Mouse (Mus musculus) midbrain, embryonic 12.5 days (tissue): ENCODE measurements around the gene Ap1s2. TPM values are rescaled to one million over a fixed set of nuclear protein-coding genes. Genes with fewer than 3 reads are reported as not detected.

Source experiments
- ATAC-seq: fragments of 200-750 bp; cut with Nextera tagmentation; 2 replicates; pipeline ENCODE4 v1.8.0; 2017; ENCODE audit warnings: low read depth, moderate TSS enrichment, moderate library complexity; ENCODE audit not compliant: low FRiP score
- H3K27ac ChIP-seq: fragments of 300-500 bp; sonication (generic); replicated peaks from 2 replicates; pipeline ENCODE4 v1.5.1; 2016; ENCODE audit warnings: mild to moderate bottlenecking
- H3K27me3 ChIP-seq: fragments of 300-500 bp; sonication (generic); 2 replicates; pipeline ENCODE4 v1.6.1; 2016; ENCODE audit warnings: mild to moderate bottlenecking
- H3K36me3 ChIP-seq: fragments of 300-500 bp; sonication (generic); 2 replicates; pipeline ENCODE4 v1.6.1; 2016
- H3K4me1 ChIP-seq: fragments of 300-500 bp; sonication (generic); 2 replicates; pipeline ENCODE4 v1.6.1; 2016
- H3K4me2 ChIP-seq: fragments of 300-500 bp; sonication (generic); replicated peaks from 2 replicates; pipeline ENCODE4 v1.6.1; 2016; ENCODE audit warnings: mild to moderate bottlenecking, moderate library complexity
- H3K4me3 ChIP-seq: fragments of 300-500 bp; sonication (generic); 2 replicates; pipeline ENCODE4 v1.5.1; 2016; ENCODE audit warnings: mild to moderate bottlenecking
- H3K9ac ChIP-seq: fragments of 300-500 bp; sonication (generic); replicated peaks from 2 replicates; pipeline ENCODE4 v1.6.1; 2016; ENCODE audit warnings: mild to moderate bottlenecking, moderate library complexity
- H3K9me3 ChIP-seq: fragments of 300-500 bp; sonication (generic); 2 replicates; pipeline ENCODE4 v1.6.1; 2016; ENCODE audit warnings: mild to moderate bottlenecking
- WGBS: fragments of 180-500 bp; shearing (Covaris S2); methylation state at CpG from one replicate; pipeline ENCODE4 v1.1.7; 2016; 5-methylcytosine and 5-hydroxymethylcytosine counted together
- polyA plus RNA-seq: library from polyadenylated mRNA; unstranded; fragments of >200 nt; fragmentation: Nextera tagmentation; extraction: Ambion mirVana; gene quantifications from 2 replicates; pipeline ENCODE4 v1.2.1, GENCODE M21; 2016

Gene Ap1s2
- polyA plus RNA-seq = 46.0 and 47.9 TPM in 2 replicates

DNA sequence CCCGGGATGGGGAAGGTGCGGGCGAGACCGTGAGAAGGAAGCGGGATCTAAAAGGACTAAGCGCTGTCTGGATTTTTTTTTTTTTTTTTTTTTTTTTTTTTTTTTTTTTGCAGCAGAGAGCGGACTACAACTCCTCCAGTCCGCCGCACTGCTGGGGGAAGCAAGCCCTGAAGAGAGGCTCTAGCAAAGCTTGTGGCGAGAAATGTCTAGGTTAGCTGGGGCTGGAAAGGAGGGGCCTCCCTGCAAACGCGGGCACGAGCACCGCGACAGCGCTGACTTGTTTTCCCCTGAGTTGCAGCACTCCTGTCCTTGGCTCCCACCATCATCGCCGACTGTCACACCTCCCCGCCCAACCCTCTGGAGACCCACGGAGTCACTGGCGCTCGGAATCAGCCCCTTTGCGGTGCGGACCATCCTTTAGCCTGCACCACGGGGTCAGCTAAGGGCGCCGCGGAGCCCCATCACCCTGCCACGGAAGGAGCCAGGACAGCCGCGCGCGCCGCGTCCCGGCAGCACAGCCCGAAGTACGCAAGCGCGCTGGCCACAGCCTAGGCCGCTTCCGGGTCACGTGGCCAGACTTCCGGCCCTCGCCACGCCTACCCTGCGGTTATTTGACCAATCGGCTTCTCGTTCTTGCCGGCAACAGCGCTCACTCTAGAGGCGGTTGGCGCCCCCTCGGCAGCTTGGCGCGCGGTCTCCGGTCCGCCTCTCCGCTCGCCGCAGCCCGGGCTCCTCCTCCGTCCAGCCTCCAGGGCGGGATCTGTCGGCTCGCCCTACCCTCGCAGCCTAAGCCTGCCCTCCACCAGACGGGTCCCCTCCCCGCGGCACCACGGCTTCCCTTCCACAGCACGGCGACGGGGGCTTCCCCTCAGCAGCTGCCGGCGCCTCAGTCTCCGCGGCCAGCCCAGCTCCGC, at the start of gene Ap1s2:
Ap1s2 (plus strand) TSS at position 681 of the 914 bp plus-strand sequence.
- Histone ChIP-seq H3K4me3 (peak within 1 kb of the TSS; percentile 64), H3K27ac (peak within 1 kb of the TSS; percentile 92), H3K9me3 (no peaks in the 10 kb centered on the region), H3K4me1 (no peaks in the 10 kb centered on the region), H3K27me3 (peaks cover 5% of the 10 kb centered on the region), H3K36me3 (0 out of 2 replicates have a peak, but pooled peaks cover 4% of the 10 kb centered on the region), H3K4me2 (peak within 1 kb of the TSS; percentile 53), H3K9ac (peak within 1 kb of the TSS; percentile 67)
- 22% methylated on average over 76 of the region's 80 CpGs for WGBS
- peak; percentile 99 for ATAC-seq

GRCm38 (mm10) chrX:163867711-163868379, 41.0 kb upstream of the Ap1s2 start:
- no peak overlapping the region for H3K27ac ChIP-seq
- H3K4me1 ChIP-seq = no peaks in the 10 kb centered on the region
- H3K9me3 ChIP-seq = no peaks in the 10 kb centered on the region
- H3K36me3 ChIP-seq = no peaks in the 10 kb centered on the region
- 30% methylated on average over 5 of the region's 5 CpGs for WGBS
- no peak overlapping the region for H3K9ac ChIP-seq
- H3K4me2 ChIP-seq = no peak overlapping the region
- no peak overlapping the region for H3K4me3 ChIP-seq
- H3K27me3 ChIP-seq = peaks cover 11% of the 10 kb centered on the region; the same call in 1 of the 2 replicates
- no peak for ATAC-seq

DNA sequence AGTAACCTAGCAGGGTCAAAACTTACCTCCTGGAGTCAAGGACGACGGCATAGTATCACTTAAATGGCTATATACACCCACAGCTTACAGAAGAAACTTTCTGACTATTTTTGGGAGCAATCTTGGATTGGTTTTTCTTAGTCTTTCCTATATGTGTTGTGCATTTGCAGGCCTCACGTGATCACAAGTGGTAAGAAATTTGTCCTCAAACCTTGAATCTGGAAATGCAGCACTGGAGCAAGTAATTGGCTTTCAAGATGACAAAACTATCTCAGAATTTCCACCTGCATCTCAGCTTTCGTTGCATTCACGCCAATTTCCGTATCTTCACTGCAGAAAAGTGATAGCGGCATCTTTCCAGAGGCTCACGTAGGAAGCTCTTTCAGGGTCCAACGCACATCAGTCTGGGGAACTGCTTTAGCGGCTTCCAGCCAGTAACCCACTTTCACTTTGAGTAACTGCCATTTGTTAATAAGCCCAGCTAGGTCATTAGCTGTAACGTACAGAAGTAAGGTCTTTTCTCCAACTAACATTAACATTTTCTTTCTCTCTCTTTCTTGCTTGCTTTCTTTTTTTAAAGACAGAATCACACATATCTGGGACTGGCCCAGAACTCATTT, 40.0 kb upstream of the Ap1s2 start:
- Histone ChIP-seq H3K9ac (no peak overlapping the region), H3K27me3 (peaks cover 11% of the 10 kb centered on the region; the same call in 1 of the 2 replicates), H3K9me3 (no peaks in the 10 kb centered on the region), H3K27ac (no peak overlapping the region), H3K4me1 (no peaks in the 10 kb centered on the region), H3K4me3 (no peak overlapping the region), H3K4me2 (no peak overlapping the region), H3K36me3 (no peaks in the 10 kb centered on the region)
- no peak for ATAC-seq
- 82% methylated on average over 11 of the region's 11 CpGs for WGBS

DNA sequence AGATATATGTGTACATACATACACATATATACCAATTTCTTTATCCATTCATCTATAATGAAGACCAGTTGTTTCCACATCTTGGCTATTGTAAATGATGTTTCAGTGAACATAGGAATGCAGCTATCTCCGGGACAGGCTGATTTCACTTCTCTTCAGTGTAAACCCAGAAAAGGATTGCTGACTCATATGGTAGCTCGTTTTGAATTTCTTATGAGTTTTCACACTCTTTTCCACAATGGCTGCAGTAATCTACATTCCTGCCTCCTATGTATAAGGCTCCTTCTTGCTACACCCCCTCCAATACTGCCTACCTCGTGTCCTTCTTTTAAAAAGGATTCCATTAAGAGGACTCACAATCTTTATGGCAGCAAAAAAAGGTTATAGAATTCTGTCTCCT, 32.9 kb upstream of the Ap1s2 start:
- H3K36me3 ChIP-seq = no peaks in the 10 kb centered on the region
- no peak overlapping the region for H3K4me2 ChIP-seq
- H3K4me3 ChIP-seq = no peak overlapping the region
- H3K9me3 ChIP-seq = no peaks in the 10 kb centered on the region
- H3K9ac ChIP-seq = no peak overlapping the region
- no peak overlapping the region for H3K27ac ChIP-seq
- WGBS = 84% methylated on average over 3 of the region's 3 CpGs
- H3K4me1 ChIP-seq = no peaks in the 10 kb centered on the region
- no peak for ATAC-seq
- H3K27me3 ChIP-seq = peaks cover 21% of the 10 kb centered on the region

GRCm38 (mm10) chrX:163876636-163877035, 32.2 kb upstream of the Ap1s2 start:
- no peak for ATAC-seq

DNA sequence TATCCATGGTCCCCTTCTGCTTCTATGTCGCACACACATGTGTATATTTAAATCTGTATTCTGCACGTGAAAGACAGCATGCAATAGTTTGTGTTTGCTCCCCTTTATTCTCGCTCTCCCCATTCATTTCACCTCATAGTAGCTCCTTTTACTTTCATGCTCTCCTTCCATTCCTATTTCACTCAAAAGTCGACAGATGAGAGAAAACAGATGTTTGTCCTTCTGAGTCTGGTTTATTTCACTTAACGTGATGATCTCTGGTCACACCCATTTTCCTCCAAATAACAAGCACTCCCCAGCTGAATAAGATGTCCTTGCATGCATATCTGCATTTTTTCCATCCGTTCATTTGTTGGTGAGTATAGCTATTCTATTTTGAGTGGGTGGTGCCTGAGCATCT, 29.8 kb upstream of the Ap1s2 start:
- H3K36me3 ChIP-seq = no peaks in the 10 kb centered on the region
- H3K27me3 ChIP-seq = peaks cover 34% of the 10 kb centered on the region
- no peak overlapping the region for H3K27ac ChIP-seq
- H3K4me3 ChIP-seq = no peak overlapping the region
- no peaks in the 10 kb centered on the region for H3K4me1 ChIP-seq
- no peak overlapping the region for H3K4me2 ChIP-seq
- no peak overlapping the region for H3K9ac ChIP-seq
- no peaks in the 10 kb centered on the region for H3K9me3 ChIP-seq
- no peak for ATAC-seq
- 83% methylated on average over 6 of the region's 6 CpGs for WGBS

More at GRCm38 (mm10) chrX:163876636-163877035, 32.2 kb upstream of the Ap1s2 start:
- 66% methylated on average over 4 of the region's 4 CpGs for WGBS
- H3K9me3 ChIP-seq = no peaks in the 10 kb centered on the region
- no peak overlapping the region for H3K27ac ChIP-seq
- no peaks in the 10 kb centered on the region for H3K36me3 ChIP-seq
- H3K4me2 ChIP-seq = no peak overlapping the region
- H3K9ac ChIP-seq = no peak overlapping the region
- peaks cover 25% of the 10 kb centered on the region for H3K27me3 ChIP-seq
- H3K4me1 ChIP-seq = no peaks in the 10 kb centered on the region
- no peak overlapping the region for H3K4me3 ChIP-seq

DNA sequence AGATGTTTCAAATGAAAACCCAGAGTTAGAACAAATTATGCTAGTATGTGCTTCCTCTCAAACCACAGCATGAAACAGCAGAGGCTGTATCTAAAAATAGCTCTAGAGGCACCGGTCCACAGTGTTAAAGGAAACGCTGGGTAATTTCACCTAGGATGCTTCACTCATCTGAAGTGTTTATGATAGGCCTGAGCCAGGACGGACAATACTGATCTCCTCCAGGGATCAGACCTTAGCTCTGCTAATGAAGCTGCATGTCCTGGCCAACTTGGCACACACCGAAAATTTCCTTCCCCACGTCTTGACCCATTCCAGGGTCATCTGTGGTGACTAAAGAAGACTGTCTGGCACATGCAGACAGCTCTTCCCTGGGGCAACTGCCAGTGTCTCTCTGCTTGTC, 29.4 kb upstream of the Ap1s2 start:
- ATAC-seq = no peak
- Histone ChIP-seq H3K4me3 (no peak overlapping the region), H3K9me3 (no peaks in the 10 kb centered on the region), H3K4me1 (no peaks in the 10 kb centered on the region), H3K27ac (no peak overlapping the region), H3K27me3 (peaks cover 34% of the 10 kb centered on the region), H3K9ac (no peak overlapping the region), H3K36me3 (no peaks in the 10 kb centered on the region), H3K4me2 (no peak overlapping the region)
- WGBS = 70% methylated on average over 5 of the region's 5 CpGs

DNA sequence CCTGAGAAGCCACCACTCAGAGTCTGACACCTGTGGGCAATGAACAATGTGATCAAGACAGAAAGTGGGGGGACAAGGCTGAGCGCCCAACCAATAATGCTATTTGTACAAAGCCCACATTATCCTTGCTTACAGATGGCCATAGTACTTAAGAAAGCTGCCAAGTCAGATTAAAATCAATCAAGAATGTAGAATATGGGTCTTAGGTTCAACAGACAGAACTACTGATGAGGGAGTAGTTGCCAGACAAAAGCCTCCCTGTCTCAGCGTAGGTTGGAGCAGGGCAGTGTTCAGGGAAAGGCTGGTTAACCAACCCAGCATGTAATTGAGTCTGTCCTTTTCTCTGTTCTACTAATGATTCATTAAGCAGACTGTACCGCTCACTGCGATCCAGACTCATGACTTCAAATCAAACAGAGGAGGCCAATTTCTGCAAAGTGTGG, 23.3 kb upstream of the Ap1s2 start:
- no peaks in the 10 kb centered on the region for H3K4me1 ChIP-seq
- H3K27me3 ChIP-seq = peaks cover 25% of the 10 kb centered on the region; the same call in 1 of the 2 replicates
- 59% methylated on average over 4 of the region's 4 CpGs for WGBS
- no peak overlapping the region for H3K4me2 ChIP-seq
- no peaks in the 10 kb centered on the region for H3K36me3 ChIP-seq
- H3K4me3 ChIP-seq = no peak overlapping the region
- peak; percentile 93 for ATAC-seq
- H3K9ac ChIP-seq = no peak overlapping the region
- no peaks in the 10 kb centered on the region for H3K9me3 ChIP-seq
- no peak overlapping the region for H3K27ac ChIP-seq

- Histone ChIP-seq H3K9me3 (no peaks in the 10 kb centered on the region), H3K4me1 (no peaks in the 10 kb centered on the region), H3K4me3 (no peak overlapping the region), H3K4me2 (no peak overlapping the region), H3K36me3 (no peaks in the 10 kb centered on the region), H3K27me3 (peaks cover 22% of the 10 kb centered on the region; the same call in 1 of the 2 replicates), H3K9ac (no peak overlapping the region), H3K27ac (no peak overlapping the region)
- ATAC-seq = no peak
- 63% methylated on average over 1 of the region's 1 CpGs for WGBS
These were observed 11.5 kb upstream of the Ap1s2 start for GRCm38 (mm10) chrX:163897354-163897753.

GRCm38 (mm10) chrX:163899431-163900020, 9.3 kb upstream of the Ap1s2 start:
- no peak for ATAC-seq
- no peak overlapping the region for H3K27ac ChIP-seq
- H3K9ac ChIP-seq = no peak overlapping the region
- H3K9me3 ChIP-seq = no peaks in the 10 kb centered on the region
- WGBS = 69% methylated on average over 5 of the region's 5 CpGs
- peaks cover 31% of the 10 kb centered on the region; the same call in 1 of the 2 replicates for H3K27me3 ChIP-seq
- no peaks in the 10 kb centered on the region for H3K36me3 ChIP-seq
- no peak overlapping the region for H3K4me2 ChIP-seq
- H3K4me1 ChIP-seq = no peaks in the 10 kb centered on the region
- no peak overlapping the region for H3K4me3 ChIP-seq

GRCm38 (mm10) chrX:163906861-163907260, 2.0 kb upstream of the Ap1s2 start:
- Histone ChIP-seq H3K4me3 (no peak overlapping the region), H3K36me3 (no peaks in the 10 kb centered on the region), H3K4me2 (no peak overlapping the region), H3K27ac (no peak overlapping the region), H3K4me1 (no peaks in the 10 kb centered on the region), H3K9me3 (no peaks in the 10 kb centered on the region), H3K9ac (no peak overlapping the region), H3K27me3 (peaks cover 8% of the 10 kb centered on the region; the same call in 1 of the 2 replicates)
- no peak for ATAC-seq
- 82% methylated on average over 2 of the region's 2 CpGs for WGBS
